Mouse (Mus musculus): ENCODE data around the gene Dda1.

- no peak for TF ChIP-seq EP300 (IDR thresholded peaks at IDR 0.05)
- no peak for TF ChIP-seq CTCF (IDR thresholded peaks at IDR 0.05)
These were observed at the start of gene Dda1 for GRCm38 (mm10) chr8:71468916-71469315.

All from lung, postnatal 0 days (tissue).